Mouse (Mus musculus): Measurements from ENCODE around the gene Catsper1. TPM values are rescaled to one million over a fixed set of nuclear protein-coding genes. Genes with fewer than 3 reads are reported as not detected.

Catsper1 gene
- total and polyA plus RNA-seq, 2 experiments from 2014 or later = not detected

GRCm38 (mm10) chr19:5353609-5354008 lies 18.1 kb downstream of the Catsper1 start:
- Histone ChIP-seq H3K4me2 (ENCODE audit: low read depth) (no peak overlapping the region), H3K4me1 (ENCODE audit: insufficient read depth) (no peaks in the 10 kb centered on the region), H3K27ac (ENCODE audit: low read depth, low read length) (no peak overlapping the region), H3K9me3 (ENCODE audit: low read length) (no peaks in the 10 kb centered on the region), H3K9ac (no peak overlapping the region), H3K36me3 (ENCODE audit: insufficient read depth) (no peaks in the 10 kb centered on the region), H3K27me3 (ENCODE audit: insufficient read depth, low read length) (no peaks in the 10 kb centered on the region), H3K4me3 (ENCODE audit: low read depth, low read length) (no peak overlapping the region)
- WGBS = 80% methylated on average over 2 of the region's 2 CpGs
- TF ChIP-seq CTCF (IDR thresholded peaks at IDR 0.05; ENCODE audit: low read depth) = no peak
- ATAC-seq (no peak), DNase-seq (no peak)

GRCm38 (mm10) chr19:5356080-5356479 lies 20.5 kb downstream of the Catsper1 start:
- Histone ChIP-seq H3K36me3 (ENCODE audit: insufficient read depth) (no peaks in the 10 kb centered on the region), H3K27me3 (ENCODE audit: insufficient read depth, low read length) (no peaks in the 10 kb centered on the region), H3K9me3 (ENCODE audit: low read length) (no peaks in the 10 kb centered on the region), H3K9ac (no peak overlapping the region), H3K4me3 (ENCODE audit: low read depth, low read length) (no peak overlapping the region), H3K27ac (ENCODE audit: low read depth, low read length) (no peak overlapping the region), H3K4me2 (ENCODE audit: low read depth) (no peak overlapping the region), H3K4me1 (ENCODE audit: insufficient read depth) (no peaks in the 10 kb centered on the region)
- no peak for ATAC-seq
- no peak for DNase-seq
- TF ChIP-seq CTCF (IDR thresholded peaks at IDR 0.05; ENCODE audit: low read depth) = no peak
- WGBS = no CpG with 5 or more reads among the region's 1 CpGs

- peaks cover 4% of the 10 kb centered on the region; the same call in 1 of the 2 replicates for H3K4me1 ChIP-seq (ENCODE audit: insufficient read depth)
- no peak for ATAC-seq
- WGBS = 85% methylated on average over 2 of the region's 2 CpGs
- no peak overlapping the region for H3K9ac ChIP-seq
- no peaks in the 10 kb centered on the region for H3K9me3 ChIP-seq (ENCODE audit: low read length)
- peaks cover 14% of the 10 kb centered on the region for H3K36me3 ChIP-seq (ENCODE audit: insufficient read depth)
- no peak overlapping the region for H3K4me2 ChIP-seq (ENCODE audit: low read depth)
- H3K27me3 ChIP-seq (ENCODE audit: insufficient read depth, low read length) = no peaks in the 10 kb centered on the region
- TF ChIP-seq CTCF (IDR thresholded peaks at IDR 0.05; ENCODE audit: low read depth) = no peak
- no peak for DNase-seq
- no peak overlapping the region for H3K4me3 ChIP-seq (ENCODE audit: low read depth, low read length)
- no peak overlapping the region for H3K27ac ChIP-seq (ENCODE audit: low read depth, low read length)
These were observed 26.6 kb downstream of the Catsper1 start for GRCm38 (mm10) chr19:5362186-5362585.

GRCm38 (mm10) chr19:5364124-5364523 lies 28.6 kb downstream of the Catsper1 start:
- Histone ChIP-seq H3K9me3 (ENCODE audit: low read length) (no peaks in the 10 kb centered on the region), H3K4me3 (ENCODE audit: low read depth, low read length) (no peak overlapping the region), H3K9ac (no peak overlapping the region), H3K27ac (ENCODE audit: low read depth, low read length) (no peak overlapping the region), H3K4me2 (ENCODE audit: low read depth) (no peak overlapping the region), H3K4me1 (ENCODE audit: insufficient read depth) (peaks cover 13% of the 10 kb centered on the region), H3K36me3 (ENCODE audit: insufficient read depth) (peaks cover 23% of the 10 kb centered on the region), H3K27me3 (ENCODE audit: insufficient read depth, low read length) (no peaks in the 10 kb centered on the region)
- no peak for ATAC-seq
- no peak for DNase-seq
- WGBS = 94% methylated on average over 2 of the region's 2 CpGs
- no peak for TF ChIP-seq CTCF (IDR thresholded peaks at IDR 0.05; ENCODE audit: low read depth)

GRCm38 (mm10) chr19:5365751-5366150 lies 30.2 kb downstream of the Catsper1 start:
- Histone ChIP-seq H3K4me2 (ENCODE audit: low read depth) (peak overlapping the region; percentile 66), H3K4me3 (ENCODE audit: low read depth, low read length) (peak overlapping the region; percentile 92), H3K27ac (ENCODE audit: low read depth, low read length) (peak overlapping the region; percentile 97), H3K9me3 (ENCODE audit: low read length) (no peaks in the 10 kb centered on the region), H3K9ac (peak overlapping the region; percentile 76), H3K36me3 (ENCODE audit: insufficient read depth) (peaks cover 39% of the 10 kb centered on the region), H3K4me1 (ENCODE audit: insufficient read depth) (peaks cover 13% of the 10 kb centered on the region), H3K27me3 (ENCODE audit: insufficient read depth, low read length) (no peaks in the 10 kb centered on the region)
- DNase-seq (no peak), ATAC-seq (no peak)
- 12% methylated on average over 11 of the region's 11 CpGs for WGBS
- TF ChIP-seq CTCF (IDR thresholded peaks at IDR 0.05; ENCODE audit: low read depth) = no peak

GRCm38 (mm10) chr19:5366175-5367052 lies 30.9 kb downstream of the Catsper1 start, which contains the start of gene Eif1ad:
TSS of gene Eif1ad (plus strand) at chr19:5366741.
- peak within 1 kb of the TSS; percentile 92 for H3K4me3 ChIP-seq (ENCODE audit: low read depth, low read length)
- H3K4me1 ChIP-seq (ENCODE audit: insufficient read depth) = peaks cover 13% of the 10 kb centered on the region
- peak within 1 kb of the TSS; percentile 66 for H3K4me2 ChIP-seq (ENCODE audit: low read depth)
- ATAC-seq = peak; percentile 96
- DNase-seq = peak; percentile 98
- no peaks in the 10 kb centered on the region for H3K9me3 ChIP-seq (ENCODE audit: low read length)
- H3K9ac ChIP-seq = peak within 1 kb of the TSS; percentile 76
- peaks cover 42% of the 10 kb centered on the region for H3K36me3 ChIP-seq (ENCODE audit: insufficient read depth)
- TF ChIP-seq CTCF (IDR thresholded peaks at IDR 0.05; ENCODE audit: low read depth) = peak; percentile 29
- 2% methylated on average over 88 of the region's 92 CpGs for WGBS
- no peaks in the 10 kb centered on the region for H3K27me3 ChIP-seq (ENCODE audit: insufficient read depth, low read length)
- peak within 1 kb of the TSS; percentile 97 for H3K27ac ChIP-seq (ENCODE audit: low read depth, low read length)

GRCm38 (mm10) chr19:5367053-5367359 lies 31.5 kb downstream of the Catsper1 start, which contains the start of gene Banf1:
TSS of gene Banf1 (minus strand) at chr19:5367168.
- peak within 1 kb of the TSS; percentile 76 for H3K9ac ChIP-seq
- H3K36me3 ChIP-seq (ENCODE audit: insufficient read depth) = peaks cover 47% of the 10 kb centered on the region
- no peak for TF ChIP-seq CTCF (IDR thresholded peaks at IDR 0.05; ENCODE audit: low read depth)
- H3K4me1 ChIP-seq (ENCODE audit: insufficient read depth) = peaks cover 13% of the 10 kb centered on the region
- H3K9me3 ChIP-seq (ENCODE audit: low read length) = no peaks in the 10 kb centered on the region
- 1% methylated on average over 33 of the region's 33 CpGs for WGBS
- H3K27me3 ChIP-seq (ENCODE audit: insufficient read depth, low read length) = no peaks in the 10 kb centered on the region
- H3K4me3 ChIP-seq (ENCODE audit: low read depth, low read length) = peak within 1 kb of the TSS; percentile 92
- DNase-seq (no peak), ATAC-seq (peak; percentile 8)
- peak within 1 kb of the TSS; percentile 66 for H3K4me2 ChIP-seq (ENCODE audit: low read depth)
- H3K27ac ChIP-seq (ENCODE audit: low read depth, low read length) = peak within 1 kb of the TSS; percentile 97
